Mouse (Mus musculus): ENCODE data around the gene Cldn13. TPM values are rescaled to one million over a fixed set of nuclear protein-coding genes. Genes with fewer than 3 reads are reported as not detected.

The Cldn13 gene
- polyA plus RNA-seq, 1 experiment from 2014 or later: 17.1 TPM

Other genes with a start within 250 kb of the Cldn13 start
- 2.6 and 3.3 TPM in 2 replicates for gene Limk1, start 226.9 kb downstream of the Cldn13 start, polyA plus RNA-seq (2014; fragmentation: Nextera tagmentation; extraction: Ambion mirVana)
- 24.3 and 27.7 TPM in 2 replicates for gene Eln, start 168.2 kb downstream of the Cldn13 start, polyA plus RNA-seq (2014; fragmentation: Nextera tagmentation; extraction: Ambion mirVana)
- not detected in 2 replicates for gene Tmem270, start 8.8 kb downstream of the Cldn13 start, polyA plus RNA-seq (2014; fragmentation: Nextera tagmentation; extraction: Ambion mirVana)
- 10.3 and 11.1 TPM in 2 replicates for gene Mettl27, start 16.8 kb upstream of the Cldn13 start, polyA plus RNA-seq (2014; fragmentation: Nextera tagmentation; extraction: Ambion mirVana)
- gene Cldn4, start 31.4 kb upstream of the Cldn13 start, polyA plus RNA-seq (2014; fragmentation: Nextera tagmentation; extraction: Ambion mirVana): 1.4 and 1.7 TPM in 2 replicates
- gene Cldn3, start 70.7 kb upstream of the Cldn13 start, polyA plus RNA-seq (2014; fragmentation: Nextera tagmentation; extraction: Ambion mirVana): 1.2 and 1.5 TPM in 2 replicates
- gene Abhd11, start 93.6 kb upstream of the Cldn13 start, polyA plus RNA-seq (2014; fragmentation: Nextera tagmentation; extraction: Ambion mirVana): 58.2 and 59.9 TPM in 2 replicates
- gene Stx1a, start 108.0 kb upstream of the Cldn13 start, polyA plus RNA-seq (2014; fragmentation: Nextera tagmentation; extraction: Ambion mirVana): 10.4 and 13.4 TPM in 2 replicates
- 29.2 and 30.9 TPM in 2 replicates for gene Dnajc30, start 148.7 kb upstream of the Cldn13 start, polyA plus RNA-seq (2014; fragmentation: Nextera tagmentation; extraction: Ambion mirVana)
- 74.8 and 78.3 TPM in 2 replicates for gene Bud23, start 149.4 kb upstream of the Cldn13 start, polyA plus RNA-seq (2014; fragmentation: Nextera tagmentation; extraction: Ambion mirVana)
- 2.0 and 2.6 TPM in 2 replicates for gene Vps37d, start 162.7 kb upstream of the Cldn13 start, polyA plus RNA-seq (2014; fragmentation: Nextera tagmentation; extraction: Ambion mirVana)
- gene Mlxipl, start 174.4 kb upstream of the Cldn13 start, polyA plus RNA-seq (2014; fragmentation: Nextera tagmentation; extraction: Ambion mirVana): 0.54 and 1.2 TPM in 2 replicates
- gene Tbl2, start 234.1 kb upstream of the Cldn13 start, polyA plus RNA-seq (2014; fragmentation: Nextera tagmentation; extraction: Ambion mirVana): 20.0 and 21.3 TPM in 2 replicates

Data from heart, embryonic 11.5 days (tissue).